Mouse (Mus musculus): ENCODE results near the gene Cenpt. TPM values are rescaled to one million over a fixed set of nuclear protein-coding genes. Genes with fewer than 3 reads are reported as not detected.

Cenpt gene
- polyA plus RNA-seq, 1 experiment from 2014 or later = 19.1 TPM

GRCm38 (mm10) chr8:105880754-105881520 is 27.9 kb upstream of the Cenpt start, which contains the start of gene Edc4:
TSS of gene Edc4 (plus strand) at chr8:105880881.
- ATAC-seq (ENCODE audit: low read depth) = peak; percentile 86
- WGBS (ENCODE audit: insufficient replicate concordance) = under 1% methylated on average over 45 of the region's 45 CpGs
- peaks cover 40% of the 10 kb centered on the region for H3K36me3 ChIP-seq (ENCODE audit: control insufficient read depth, insufficient read depth)
- H3K4me3 ChIP-seq (ENCODE audit: low read depth, low read length) = peak within 1 kb of the TSS; percentile 93
- H3K4me1 ChIP-seq (ENCODE audit: control insufficient read depth, low read depth, low read length) = peaks cover 13% of the 10 kb centered on the region
- H3K27me3 ChIP-seq (ENCODE audit: control insufficient read depth, insufficient read depth, low read depth, low read length) = no peaks in the 10 kb centered on the region
- no peaks in the 10 kb centered on the region for H3K9me3 ChIP-seq (replicated peaks; ENCODE audit: control insufficient read depth, low read length)
- H3K4me2 ChIP-seq (ENCODE audit: low read depth, low read length) = peak within 1 kb of the TSS; percentile 95
- peak within 1 kb of the TSS; percentile 74 for H3K27ac ChIP-seq (ENCODE audit: low read length)
- H3K9ac ChIP-seq (ENCODE audit: low read depth, low read length) = peak within 1 kb of the TSS; percentile 89

GRCm38 (mm10) chr8:105874301-105874700 is 21.2 kb upstream of the Cenpt start:
- Histone ChIP-seq H3K36me3 (ENCODE audit: control insufficient read depth, insufficient read depth) (peaks cover 30% of the 10 kb centered on the region), H3K27me3 (ENCODE audit: control insufficient read depth, insufficient read depth, low read depth, low read length) (no peaks in the 10 kb centered on the region), H3K4me2 (ENCODE audit: low read depth, low read length) (no peak overlapping the region), H3K9ac (ENCODE audit: low read depth, low read length) (no peak overlapping the region), H3K4me3 (ENCODE audit: low read depth, low read length) (no peak overlapping the region), H3K4me1 (ENCODE audit: control insufficient read depth, low read depth, low read length) (no peaks in the 10 kb centered on the region; the same call in 1 of the 2 replicates), H3K9me3 (replicated peaks; ENCODE audit: control insufficient read depth, low read length) (no peaks in the 10 kb centered on the region), H3K27ac (ENCODE audit: low read length) (no peak overlapping the region)
- ATAC-seq (ENCODE audit: low read depth) = no peak
- 78% methylated on average over 6 of the region's 6 CpGs for WGBS (ENCODE audit: insufficient replicate concordance)

- peak overlapping the region; percentile 13 for H3K27ac ChIP-seq (ENCODE audit: low read length)
- no peak overlapping the region for H3K4me3 ChIP-seq (ENCODE audit: low read depth, low read length)
- no peak overlapping the region for H3K4me2 ChIP-seq (ENCODE audit: low read depth, low read length)
- no peaks in the 10 kb centered on the region for H3K9me3 ChIP-seq (replicated peaks; ENCODE audit: control insufficient read depth, low read length)
- peaks cover 13% of the 10 kb centered on the region for H3K36me3 ChIP-seq (ENCODE audit: control insufficient read depth, insufficient read depth)
- ATAC-seq (ENCODE audit: low read depth) = 0 out of 2 replicates have a peak, but pooled peaks have one; percentile 40
- H3K4me1 ChIP-seq (ENCODE audit: control insufficient read depth, low read depth, low read length) = peaks cover 29% of the 10 kb centered on the region
- H3K9ac ChIP-seq (ENCODE audit: low read depth, low read length) = no peak overlapping the region
- 42% methylated on average over 6 of the region's 6 CpGs for WGBS (ENCODE audit: insufficient replicate concordance)
- no peaks in the 10 kb centered on the region for H3K27me3 ChIP-seq (ENCODE audit: control insufficient read depth, insufficient read depth, low read depth, low read length)
These were observed 13.4 kb upstream of the Cenpt start for GRCm38 (mm10) chr8:105866364-105867029.

- WGBS (ENCODE audit: insufficient replicate concordance) = 0% methylated on average over 1 of the region's 1 CpGs
- H3K4me1 ChIP-seq (ENCODE audit: control insufficient read depth, low read depth, low read length) = peaks cover 55% of the 10 kb centered on the region
- H3K9me3 ChIP-seq (replicated peaks; ENCODE audit: control insufficient read depth, low read length) = no peaks in the 10 kb centered on the region
- peak overlapping the region; percentile 97 for H3K4me3 ChIP-seq (ENCODE audit: low read depth, low read length)
- ATAC-seq (ENCODE audit: low read depth) = no peak
- H3K36me3 ChIP-seq (ENCODE audit: control insufficient read depth, insufficient read depth) = peaks cover 5% of the 10 kb centered on the region
- H3K27me3 ChIP-seq (ENCODE audit: control insufficient read depth, insufficient read depth, low read depth, low read length) = no peaks in the 10 kb centered on the region
- H3K27ac ChIP-seq (ENCODE audit: low read length) = peak overlapping the region; percentile 99
- H3K9ac ChIP-seq (ENCODE audit: low read depth, low read length) = peak overlapping the region; percentile 93
- peak overlapping the region; percentile 94 for H3K4me2 ChIP-seq (ENCODE audit: low read depth, low read length)
These were observed 8.9 kb upstream of the Cenpt start for GRCm38 (mm10) chr8:105861951-105862350.

GRCm38 (mm10) chr8:105860143-105860981 is 7.3 kb upstream of the Cenpt start, which contains the start of gene Nutf2:
TSS of gene Nutf2 (plus strand) at chr8:105860580.
- Histone ChIP-seq H3K27ac (ENCODE audit: low read length) (peak within 1 kb of the TSS; percentile 99), H3K27me3 (ENCODE audit: control insufficient read depth, insufficient read depth, low read depth, low read length) (no peaks in the 10 kb centered on the region), H3K9ac (ENCODE audit: low read depth, low read length) (peak within 1 kb of the TSS; percentile 93), H3K4me1 (ENCODE audit: control insufficient read depth, low read depth, low read length) (peaks cover 57% of the 10 kb centered on the region), H3K9me3 (replicated peaks; ENCODE audit: control insufficient read depth, low read length) (no peaks in the 10 kb centered on the region), H3K4me2 (ENCODE audit: low read depth, low read length) (peak within 1 kb of the TSS; percentile 94), H3K4me3 (ENCODE audit: low read depth, low read length) (peak within 1 kb of the TSS; percentile 97), H3K36me3 (ENCODE audit: control insufficient read depth, insufficient read depth) (peaks cover 2% of the 10 kb centered on the region; the same call in 1 of the 2 replicates)
- peak; percentile 94 for ATAC-seq (ENCODE audit: low read depth)
- WGBS (ENCODE audit: insufficient replicate concordance) = under 1% methylated on average over 58 of the region's 59 CpGs

GRCm38 (mm10) chr8:105859314-105859713 is 6.2 kb upstream of the Cenpt start:
- Histone ChIP-seq H3K9ac (ENCODE audit: low read depth, low read length) (peak overlapping the region; percentile 93), H3K27ac (ENCODE audit: low read length) (peak overlapping the region; percentile 99)

GRCm38 (mm10) chr8:105858495-105858894 is 5.4 kb upstream of the Cenpt start:
- H3K4me3 ChIP-seq (ENCODE audit: low read depth, low read length) = no peak overlapping the region
- H3K27ac ChIP-seq (ENCODE audit: low read length) = peak overlapping the region; percentile 99
- no peaks in the 10 kb centered on the region for H3K27me3 ChIP-seq (ENCODE audit: control insufficient read depth, insufficient read depth, low read depth, low read length)
- peak overlapping the region; percentile 94 for H3K4me2 ChIP-seq (ENCODE audit: low read depth, low read length)
- H3K9ac ChIP-seq (ENCODE audit: low read depth, low read length) = no peak overlapping the region
- WGBS (ENCODE audit: insufficient replicate concordance) = 67% methylated on average over 5 of the region's 5 CpGs
- H3K4me1 ChIP-seq (ENCODE audit: control insufficient read depth, low read depth, low read length) = peaks cover 57% of the 10 kb centered on the region
- peaks cover 2% of the 10 kb centered on the region; the same call in 1 of the 2 replicates for H3K36me3 ChIP-seq (ENCODE audit: control insufficient read depth, insufficient read depth)
- no peak for ATAC-seq (ENCODE audit: low read depth)
- no peaks in the 10 kb centered on the region for H3K9me3 ChIP-seq (replicated peaks; ENCODE audit: control insufficient read depth, low read length)

More at GRCm38 (mm10) chr8:105859314-105859713, 6.2 kb upstream of the Cenpt start:
- Histone ChIP-seq H3K27me3 (ENCODE audit: control insufficient read depth, insufficient read depth, low read depth, low read length) (no peaks in the 10 kb centered on the region), H3K4me3 (ENCODE audit: low read depth, low read length) (peak overlapping the region; percentile 97), H3K4me2 (ENCODE audit: low read depth, low read length) (peak overlapping the region; percentile 94), H3K9me3 (replicated peaks; ENCODE audit: control insufficient read depth, low read length) (no peaks in the 10 kb centered on the region), H3K4me1 (ENCODE audit: control insufficient read depth, low read depth, low read length) (peaks cover 59% of the 10 kb centered on the region), H3K36me3 (ENCODE audit: control insufficient read depth, insufficient read depth) (peaks cover 2% of the 10 kb centered on the region; the same call in 1 of the 2 replicates)
- WGBS (ENCODE audit: insufficient replicate concordance) = 11% methylated on average over 5 of the region's 5 CpGs
- peak; percentile 5 for ATAC-seq (ENCODE audit: low read depth)

GRCm38 (mm10) chr8:105856168-105856835 is 3.2 kb upstream of the Cenpt start:
- peaks cover 48% of the 10 kb centered on the region for H3K4me1 ChIP-seq (ENCODE audit: control insufficient read depth, low read depth, low read length)
- H3K9ac ChIP-seq (ENCODE audit: low read depth, low read length) = peak overlapping the region; percentile 87

More at GRCm38 (mm10) chr8:105856168-105856835, 3.2 kb upstream of the Cenpt start:
- no peak for ATAC-seq (ENCODE audit: low read depth)
- Histone ChIP-seq H3K4me3 (ENCODE audit: low read depth, low read length) (peak overlapping the region; percentile 79), H3K9me3 (replicated peaks; ENCODE audit: control insufficient read depth, low read length) (no peaks in the 10 kb centered on the region), H3K36me3 (ENCODE audit: control insufficient read depth, insufficient read depth) (peaks cover 2% of the 10 kb centered on the region; the same call in 1 of the 2 replicates), H3K27ac (ENCODE audit: low read length) (peak overlapping the region; percentile 86), H3K4me2 (ENCODE audit: low read depth, low read length) (peak overlapping the region; percentile 94), H3K27me3 (ENCODE audit: control insufficient read depth, insufficient read depth, low read depth, low read length) (no peaks in the 10 kb centered on the region)
- 14% methylated on average over 15 of the region's 15 CpGs for WGBS (ENCODE audit: insufficient replicate concordance)

Measured in liver, embryonic 16.5 days (tissue).